Mouse (Mus musculus) lung, postnatal 4 days (tissue): ENCODE measurements around the gene Uchl3.

Experiments used
- DNase-seq, 2 experiments: peaks; one replicate each; pipeline ENCODE4 v3.0.0; 2021

The Uchl3 gene

GRCm38 (mm10) chr14:101653581-101654525 is at the start of gene Uchl3:
Gene Uchl3, plus strand, starts transcription at chr14:101653967.
- DNase-seq: peak; percentile 92 to 98

DNA sequence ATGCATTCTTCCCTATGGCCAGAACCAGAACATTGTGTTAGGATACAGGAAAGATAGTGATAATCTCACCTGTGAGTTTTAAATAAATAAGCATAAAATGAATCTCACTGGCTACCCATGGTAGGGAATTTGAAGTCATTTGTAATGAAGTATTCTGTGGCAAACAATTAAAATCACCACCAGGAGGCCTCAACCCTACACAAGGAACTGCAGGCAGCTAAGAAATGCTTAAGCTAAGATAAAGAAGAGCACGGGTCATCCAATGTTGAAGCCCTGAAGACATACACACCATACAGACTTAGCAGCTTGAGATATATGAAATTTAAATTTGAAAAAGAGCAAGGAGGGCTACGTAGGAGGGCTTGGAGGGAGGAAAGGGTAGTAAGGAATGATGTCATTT is 47.9 kb upstream of the Uchl3 start:
- DNase-seq: no peak

- DNase-seq: peak; percentile 25 to 43
Measured at GRCm38 (mm10) chr14:101607631-101608518, 45.9 kb upstream of the Uchl3 start.

- peak; percentile 85 to 92 for DNase-seq
Measured at GRCm38 (mm10) chr14:101608519-101609368, 45.0 kb upstream of the Uchl3 start, which contains the start of gene Tbc1d4. Gene Tbc1d4, minus strand, starts transcription at chr14:101609191.

- DNase-seq: no peak
Measured at GRCm38 (mm10) chr14:101610701-101611100, 43.1 kb upstream of the Uchl3 start.

GRCm38 (mm10) chr14:101613206-101613605 is 40.6 kb upstream of the Uchl3 start:
- DNase-seq: no peak

GRCm38 (mm10) chr14:101616178-101616577 is 37.6 kb upstream of the Uchl3 start:
- no peak for DNase-seq

DNA sequence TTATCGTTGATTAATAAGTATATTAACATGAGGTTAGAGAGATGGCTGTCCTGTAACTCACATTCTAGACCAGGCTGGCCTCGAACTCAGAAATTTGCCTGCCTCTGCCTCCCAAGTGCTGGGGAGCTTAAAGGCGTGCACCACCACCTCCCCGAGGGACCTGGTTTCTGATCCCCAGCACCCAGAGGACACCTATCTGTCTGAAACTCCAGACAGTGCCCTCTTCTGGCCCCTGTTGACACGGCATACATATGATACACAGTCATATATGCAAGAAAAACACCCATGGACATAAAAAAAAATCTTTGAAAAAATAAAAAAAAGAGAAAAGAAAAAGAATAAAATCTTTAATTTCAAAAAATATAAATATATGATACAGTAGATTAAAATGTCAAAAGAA is 36.1 kb upstream of the Uchl3 start:
- no peak for DNase-seq

DNA sequence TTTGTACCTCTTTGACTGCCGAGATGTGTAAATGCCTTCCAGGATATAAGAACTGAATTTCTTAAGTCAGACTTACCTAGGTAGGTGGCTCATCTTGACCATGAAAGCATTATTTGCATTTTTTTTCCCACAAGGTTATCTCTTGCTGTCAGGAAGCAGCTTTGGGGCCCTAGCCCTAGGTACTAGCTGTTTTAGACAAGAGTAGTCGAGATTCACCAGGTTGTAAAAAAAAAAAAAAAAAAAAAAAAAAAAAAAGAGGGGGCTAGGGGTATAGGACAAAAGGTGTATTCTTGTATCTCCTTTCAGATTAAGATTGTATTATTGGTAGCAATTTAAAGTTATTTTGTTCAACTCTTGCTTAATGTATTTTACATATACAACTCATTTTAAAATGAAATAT is 23.2 kb upstream of the Uchl3 start:
- DNase-seq: no peak

GRCm38 (mm10) chr14:101635765-101636164 is 18.0 kb upstream of the Uchl3 start:
- DNase-seq: no peak

- no peak for DNase-seq
Measured at GRCm38 (mm10) chr14:101637381-101637780, 16.4 kb upstream of the Uchl3 start.

DNA sequence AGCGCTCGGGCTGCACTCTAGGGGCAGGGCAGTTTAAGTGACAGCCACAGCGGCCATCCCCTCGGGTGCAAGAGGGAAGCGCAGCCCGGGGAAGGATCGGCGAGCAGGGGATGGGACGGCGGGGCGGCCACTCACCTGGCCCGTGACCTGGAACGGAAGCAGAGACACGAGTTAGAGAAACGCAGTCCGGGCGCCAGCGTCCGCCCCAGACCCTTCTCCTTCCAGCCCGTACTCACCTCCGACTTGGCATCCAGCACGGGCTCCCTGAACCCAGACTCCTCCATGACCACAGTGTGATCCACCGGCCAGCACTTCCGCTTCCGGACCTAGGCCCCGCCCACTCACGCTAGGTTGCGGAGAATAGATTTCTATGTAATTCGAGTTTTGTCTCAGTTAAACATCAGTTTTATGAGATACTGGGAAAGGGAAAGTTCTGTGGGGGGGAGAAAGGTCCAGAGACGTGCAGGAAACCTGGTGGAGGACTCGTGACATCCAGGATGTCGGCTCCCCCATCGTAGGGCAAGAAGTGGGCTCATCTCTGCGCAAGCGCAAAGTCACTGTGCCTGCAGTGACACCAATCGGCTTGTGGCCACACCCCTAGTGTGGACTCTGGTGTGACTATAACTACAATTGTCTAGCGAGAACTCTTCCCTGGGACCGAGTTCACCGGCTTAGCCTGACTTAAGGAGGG is 13.5 kb upstream of the Uchl3 start, which contains the start of gene Commd6:
Gene Commd6 (minus strand): TSS at position 534 of the 691 bp plus-strand sequence.
- DNase-seq: peak; percentile 92 to 93

- no peak for DNase-seq
Measured at GRCm38 (mm10) chr14:101644948-101645347, 8.8 kb upstream of the Uchl3 start.

- no peak for DNase-seq
Measured at GRCm38 (mm10) chr14:101650551-101650950, 3.2 kb upstream of the Uchl3 start.

GRCm38 (mm10) chr14:101652571-101652970 is 1.2 kb upstream of the Uchl3 start:
- no peak for DNase-seq

GRCm38 (mm10) chr14:101654526-101654909 is 751 bp downstream of the Uchl3 start:
- DNase-seq: no peak

GRCm38 (mm10) chr14:101656307-101656706 is 2.5 kb downstream of the Uchl3 start:
- no peak for DNase-seq

GRCm38 (mm10) chr14:101661654-101662412 is 8.1 kb downstream of the Uchl3 start:
- DNase-seq: no peak

DNA sequence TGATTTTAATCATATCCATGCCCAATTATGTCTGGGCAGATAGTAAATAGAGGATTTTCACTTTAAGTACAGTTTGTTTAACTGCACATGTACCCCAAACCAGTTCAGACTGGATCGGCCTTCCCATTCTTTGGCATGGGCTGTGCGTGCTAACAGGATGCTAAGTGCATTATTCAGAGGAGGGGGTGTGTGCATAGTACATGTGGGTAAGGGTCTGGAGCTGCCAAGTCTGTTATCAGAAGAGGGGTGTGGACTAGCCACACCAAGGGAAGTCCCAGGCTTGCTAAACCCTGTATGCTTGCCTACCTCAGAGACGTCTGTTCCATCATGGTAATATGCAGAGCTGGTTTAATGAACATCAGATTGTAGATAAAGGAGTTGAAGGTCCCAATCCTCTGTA is 10.5 kb downstream of the Uchl3 start:
- no peak for DNase-seq

- DNase-seq: no peak
Measured at GRCm38 (mm10) chr14:101666056-101666455, 12.3 kb downstream of the Uchl3 start.

GRCm38 (mm10) chr14:101666536-101666935 is 12.8 kb downstream of the Uchl3 start:
- DNase-seq: no peak
